Mouse (Mus musculus): Measurements from ENCODE around the gene Dcaf11. TPM values are rescaled to one million over a fixed set of nuclear protein-coding genes. Genes with fewer than 3 reads are reported as not detected.

Dcaf11 gene
- total RNA-seq, 2 experiments from 2014 or later = 129 to 130 TPM

GRCm38 (mm10) chr14:55605743-55606459 lies 46.1 kb downstream of the Dcaf11 start:
- DNase-seq (ENCODE audit: low spot score) = no peak
- intact Hi-C loops (cut with DNase I) = no loop called here

GRCm38 (mm10) chr14:55608339-55608738 lies 48.5 kb downstream of the Dcaf11 start:
- DNase-seq (ENCODE audit: low spot score) = no peak
- intact Hi-C loops (cut with DNase I) = no loop called here

GRCm38 (mm10) chr14:55613346-55613745 lies 53.5 kb downstream of the Dcaf11 start:
- no peak for DNase-seq (ENCODE audit: low spot score)
- intact Hi-C loops (cut with DNase I) = no loop called here

GRCm38 (mm10) chr14:55614565-55615178 lies 54.9 kb downstream of the Dcaf11 start:
- intact Hi-C loops (cut with DNase I) = no loop called here
- DNase-seq (ENCODE audit: low spot score) = no peak

GRCm38 (mm10) chr14:55615876-55616275 lies 56.1 kb downstream of the Dcaf11 start:
- intact Hi-C loops (cut with DNase I) = no loop called here
- no peak for DNase-seq (ENCODE audit: low spot score)

GRCm38 (mm10) chr14:55616844-55617243 lies 57.0 kb downstream of the Dcaf11 start:
- intact Hi-C loops (cut with DNase I) = no loop called here
- no peak for DNase-seq (ENCODE audit: low spot score)

GRCm38 (mm10) chr14:55617822-55618221 lies 58.0 kb downstream of the Dcaf11 start, which contains the start of gene Rec8:
Rec8 (plus strand) TSS chr14:55618037.
- intact Hi-C loops (cut with DNase I) = no loop called here
- DNase-seq (ENCODE audit: low spot score) = no peak

- intact Hi-C loops (cut with DNase I) = no loop called here
Measured at GRCm38 (mm10) chr14:55618486-55619195, 58.8 kb downstream of the Dcaf11 start.

More at GRCm38 (mm10) chr14:55618486-55619195, 58.8 kb downstream of the Dcaf11 start:
- no peak for DNase-seq (ENCODE audit: low spot score)

Other genes starting within 250 kb of the Dcaf11 start
- gene Dhrs4, start 81.2 kb upstream of the Dcaf11 start, total RNA-seq (2021) = 100 to 1,000 TPM in 1 of 2 experiments, 10 to 100 TPM in 1; 99.7 to 119 TPM
- gene Carmil3, start 69.4 kb upstream of the Dcaf11 start, total RNA-seq (2021) = 1 to 10 TPM; 2.3 to 2.4 TPM
- gene Cpne6, start 49.6 kb upstream of the Dcaf11 start, total RNA-seq (2021) = not detected
- under 1 TPM in 1 of 2 experiments, not detected in 1; 0.18 TPM for gene Nrl, start 35.0 kb upstream of the Dcaf11 start, total RNA-seq (2021)
- 10 to 100 TPM; 11.7 to 14.3 TPM for gene Pck2, start 19.7 kb upstream of the Dcaf11 start, total RNA-seq (2021)
- under 1 TPM in 1 of 2 experiments, not detected in 1; 0.83 TPM for gene A730061H03Rik, start 400 bp downstream of the Dcaf11 start, total RNA-seq (2021)
- gene Fitm1, start 15.6 kb downstream of the Dcaf11 start, total RNA-seq (2021) = 100 to 1,000 TPM; 192 to 214 TPM
- 100 to 1,000 TPM; 249 to 283 TPM for gene Psme1, start 18.1 kb downstream of the Dcaf11 start, total RNA-seq (2021)
- 10 to 100 TPM; 56.0 to 58.1 TPM for gene Emc9, start 25.3 kb downstream of the Dcaf11 start, total RNA-seq (2021)
- 100 to 1,000 TPM in 1 of 2 experiments, 10 to 100 TPM in 1; 93.4 to 101 TPM for gene Psme2, start 31.1 kb downstream of the Dcaf11 start, total RNA-seq (2021)
- gene Rnf31, start 31.7 kb downstream of the Dcaf11 start, total RNA-seq (2021) = 10 to 100 TPM; 25.7 to 31.3 TPM
- gene Irf9, start 43.6 kb downstream of the Dcaf11 start, total RNA-seq (2021) = 10 to 100 TPM; 10.1 to 11.8 TPM
- under 1 TPM; 0.23 to 0.36 TPM for gene Rec8, start 58.0 kb downstream of the Dcaf11 start, total RNA-seq (2021)
- 10 to 100 TPM; 51.1 to 57.0 TPM for gene Ipo4, start 76.0 kb downstream of the Dcaf11 start, total RNA-seq (2021)
- gene Gm49378, start 77.9 kb downstream of the Dcaf11 start, total RNA-seq (2021) = 1 to 10 TPM; 3.0 to 3.4 TPM
- gene Tm9sf1, start 83.8 kb downstream of the Dcaf11 start, total RNA-seq (2021) = 10 to 100 TPM; 39.0 to 43.8 TPM
- under 1 TPM; 0.56 to 0.60 TPM for gene Tssk4, start 90.2 kb downstream of the Dcaf11 start, total RNA-seq (2021)
- 10 to 100 TPM; 53.0 to 53.4 TPM for gene Mdp1, start 100.5 kb downstream of the Dcaf11 start, total RNA-seq (2021)
- 10 to 100 TPM in 1 of 2 experiments, 1 to 10 TPM in 1; 8.9 to 11.2 TPM for gene Gmpr2, start 111.9 kb downstream of the Dcaf11 start, total RNA-seq (2021)
- 100 to 1,000 TPM; 252 to 263 TPM for gene Nedd8, start 112.1 kb downstream of the Dcaf11 start, total RNA-seq (2021)
- 10 to 100 TPM; 10.0 to 10.7 TPM for gene Tinf2, start 121.8 kb downstream of the Dcaf11 start, total RNA-seq (2021)
- under 1 TPM; 0.18 to 0.36 TPM for gene Tgm1, start 153.9 kb downstream of the Dcaf11 start, total RNA-seq (2021)
- 10 to 100 TPM; 13.0 to 13.4 TPM for gene Rabggta, start 162.3 kb downstream of the Dcaf11 start, total RNA-seq (2021)
- gene Dhrs1, start 185.7 kb downstream of the Dcaf11 start, total RNA-seq (2021) = 10 to 100 TPM; 43.7 to 47.0 TPM
- gene Nop9, start 185.7 kb downstream of the Dcaf11 start, total RNA-seq (2021) = 10 to 100 TPM in 1 of 2 experiments, 1 to 10 TPM in 1; 7.8 to 11.1 TPM
- gene Cideb, start 198.5 kb downstream of the Dcaf11 start, total RNA-seq (2021) = under 1 TPM; 0.56 to 0.83 TPM
- gene Ltb4r2, start 201.4 kb downstream of the Dcaf11 start, total RNA-seq (2021) = under 1 TPM; 0.06 to 0.13 TPM
- gene Ltb4r1, start 206.0 kb downstream of the Dcaf11 start, total RNA-seq (2021) = under 1 TPM in 1 of 2 experiments, not detected in 1; 0.18 TPM
- 10 to 100 TPM; 18.2 to 23.8 TPM for gene Adcy4, start 224.1 kb downstream of the Dcaf11 start, total RNA-seq (2021)
- 1 to 10 TPM; 2.3 to 3.4 TPM for gene Ripk3, start 228.9 kb downstream of the Dcaf11 start, total RNA-seq (2021)

Data from heart, postnatal 25 days (tissue).